ENCODE assay signal across 13 mouse cellular contexts in the genomic region with DNA sequence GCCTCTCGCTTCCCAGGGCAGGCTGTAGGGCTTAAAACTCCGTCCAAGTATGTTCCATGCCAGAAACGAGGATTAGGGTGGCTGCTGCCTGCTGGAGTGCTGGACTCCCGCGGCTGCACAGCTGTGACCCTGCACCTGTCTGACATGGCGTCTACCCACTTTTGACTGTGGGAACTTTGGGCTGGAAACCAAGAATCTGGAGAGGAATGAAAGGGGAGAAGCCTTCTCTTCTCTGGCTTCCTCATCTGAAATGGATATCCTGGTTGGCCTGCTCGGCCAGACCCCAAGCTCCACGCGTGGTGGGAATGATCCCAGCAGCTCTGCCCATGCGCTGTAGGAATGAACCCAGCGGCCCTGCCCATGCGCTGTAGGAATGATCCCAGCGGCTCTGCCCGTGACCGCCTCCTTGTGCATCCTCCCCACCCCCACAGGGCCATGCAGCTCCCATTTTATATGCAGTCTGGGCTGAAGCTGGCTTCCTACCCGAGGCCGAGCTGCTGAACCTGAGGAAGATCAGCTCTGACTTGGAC. TPM values are rescaled to one million over a fixed set of nuclear protein-coding genes. Genes with fewer than 3 reads are reported as not detected.
DNase-seq lines count a peak whose midpoint lies in the region; ATAC-seq and TF ChIP-seq lines count a peak whose summit lies in the region.
"Had no signal": no experiment of that assay in that cellular context is flagged by ENCODE, and none has a peak within 500 bp of the region (broad histone marks: within the 10 kb centered on the region; RNA-seq: fewer than 3 reads in every experiment).

No protein-coding gene starts in this region.

- no peak overlapping the region for H3K4me3 ChIP-seq in heart, embryonic 10.5 days
- H3K4me3 ChIP-seq in ES-E14 (ENCODE audit: insufficient read depth in 1 of 2, low read depth in 1 of 2, low read length in 2 of 2, poor library complexity in 1 of 2, severe bottlenecking in 1 of 2), result no peak overlapping the region; a peak in 1 of 4 replicates
- no peak overlapping the region for H3K4me3 ChIP-seq in midbrain, postnatal 0 days (ENCODE audit: low read depth, low read length)
- H3K4me3 ChIP-seq: hindbrain, embryonic 15.5 days had no signal

- peak overlapping the region; percentile 47; the same call in 1 of the 2 replicates for H3K9ac ChIP-seq in ES-E14 (ENCODE audit: insufficient read depth, low read depth, low read length, poor library complexity, severe bottlenecking)
- no peak overlapping the region for H3K9ac ChIP-seq in midbrain, postnatal 0 days (replicated peaks; ENCODE audit: low read length, poor library complexity, severe bottlenecking)
- H3K9ac ChIP-seq: hindbrain, embryonic 15.5 days had no signal

- no peak overlapping the region for H3K4me2 ChIP-seq in midbrain, postnatal 0 days (ENCODE audit: low read depth, low read length, poor library complexity, severe bottlenecking)
- H3K4me2 ChIP-seq: hindbrain, embryonic 15.5 days had no signal

- intact Hi-C loops in heart, postnatal 14 days (cut with DNase I), result no loop called here

- H3K36me3 ChIP-seq in heart, embryonic 10.5 days, result peaks cover 92% of the 10 kb centered on the region
- peaks cover 48% of the 10 kb centered on the region for H3K36me3 ChIP-seq in ES-E14 (ENCODE audit: control insufficient read depth, insufficient read depth, low read length, poor library complexity, severe bottlenecking)
- peaks cover 33% of the 10 kb centered on the region for H3K36me3 ChIP-seq in midbrain, postnatal 0 days (ENCODE audit: insufficient read depth, low read length)

- no peaks in the 10 kb centered on the region for H3K27me3 ChIP-seq in heart, embryonic 10.5 days (ENCODE audit: insufficient read depth, poor library complexity, severe bottlenecking)
- no peaks in the 10 kb centered on the region for H3K27me3 ChIP-seq in midbrain, postnatal 0 days (ENCODE audit: insufficient read depth, low read length)
- H3K27me3 ChIP-seq: hindbrain, embryonic 15.5 days; Patski had no signal

- TF ChIP-seq CTCF in midbrain, postnatal 0 days (IDR thresholded peaks at IDR 0.05), result no peak

- no peaks in the 10 kb centered on the region for H3K9me3 ChIP-seq in heart, embryonic 10.5 days
- H3K9me3 ChIP-seq in ES-E14 (ENCODE audit: control insufficient read depth, insufficient read depth, low read depth, low read length), result no peaks in the 10 kb centered on the region
- no peaks in the 10 kb centered on the region for H3K9me3 ChIP-seq in midbrain, postnatal 0 days (ENCODE audit: low read length)
- H3K9me3 ChIP-seq: hindbrain, embryonic 15.5 days had no signal

- DNase-seq in heart, postnatal 4 days, result peak; percentile 22
- DNase-seq in heart, embryonic 10.5 days (ENCODE audit: low spot score), result no peak
- DNase-seq in ES-E14 (ENCODE audit: low read depth, low spot score), result no peak
- DNase-seq in cerebellum, adult 9-11 months, result peak; percentile 74
- peak; percentile 56 for DNase-seq in kidney, adult 9 months
- DNase-seq in embryo, embryonic 11 days, result no peak
- DNase-seq in midbrain, postnatal 0 days (ENCODE audit: low spot score), result no peak
- no peak for DNase-seq in heart, postnatal 14 days
- DNase-seq: adrenal gland, postnatal 36 days; heart, adult 18-20 months; lung, postnatal 14 days had no signal

- no peak for ATAC-seq in midbrain, postnatal 0 days (ENCODE audit: low FRiP score)
- ATAC-seq: Patski had no signal

- in situ Hi-C loops in ES-E14 (cut with MboI; ENCODE audit: low sequenced_read_pairs in 2 of 2, unreplicated experiment in 2 of 2), result no loop called here

- peaks cover 10% of the 10 kb centered on the region for H3K4me1 ChIP-seq in heart, embryonic 10.5 days
- peaks cover 0 to 36% of the 10 kb centered on the region in 2 experiments; a peak in 2 of 4 replicates for H3K4me1 ChIP-seq in ES-E14 (ENCODE audit: control insufficient read depth in 2 of 2, insufficient read depth in 2 of 2, low read length in 2 of 2, poor library complexity in 1 of 2)
- no peaks in the 10 kb centered on the region for H3K4me1 ChIP-seq in midbrain, postnatal 0 days (ENCODE audit: insufficient read depth, low read length)

- H3K27ac ChIP-seq in heart, embryonic 10.5 days, result no peak overlapping the region
- H3K27ac ChIP-seq in ES-E14 (ENCODE audit: insufficient read depth, low read depth, low read length, poor library complexity, severe bottlenecking), result no peak overlapping the region
- no peak overlapping the region for H3K27ac ChIP-seq in midbrain, postnatal 0 days (ENCODE audit: low read depth, low read length)
- H3K27ac ChIP-seq: hindbrain, embryonic 15.5 days had no signal

- 89% methylated on average over 17 of the region's 17 CpGs for WGBS in heart, embryonic 10.5 days
- WGBS in midbrain, postnatal 0 days, result 72% methylated on average over 17 of the region's 17 CpGs

TF ChIP-seq in ES-E14, 5 proteins besides CTCF, POLR2A, EP300 and RAD21:
- no peak for TF ChIP-seq HCFC1 (IDR thresholded peaks at IDR 0.05; ENCODE audit: borderline replicate concordance, insufficient read depth, low read length)
- TF ChIP-seq ZNF384 (IDR thresholded peaks at IDR 0.05; ENCODE audit: low read depth, low read length), result no peak
- no peak for TF ChIP-seq CHD2 (IDR thresholded peaks at IDR 0.05; ENCODE audit: low read depth, low read length)
- no peak for TF ChIP-seq MAFK (IDR thresholded peaks at IDR 0.05; ENCODE audit: insufficient read depth, low read depth, low read length)
- no peak for TF ChIP-seq ZC3H11A (IDR thresholded peaks at IDR 0.05; ENCODE audit: borderline replicate concordance, low read depth, low read length)

RNA-seq across cellular contexts. Expression of gene Tkt, which starts 11.2 kb away (rescaled TPM):
- 10 to 100 TPM; 67.9 to 69.2 TPM for total RNA-seq in heart, postnatal 4 days (2021)
- polyA plus RNA-seq in heart, embryonic 10.5 days (2016; fragmentation: Nextera tagmentation; extraction: Ambion mirVana), result 122 and 199 TPM in 2 replicates
- 740 and 1,077 TPM in 2 replicates for total RNA-seq in ES-E14 (2012; rRNA removed)
- total RNA-seq in midbrain, postnatal 0 days (2014; rRNA removed), result 364 and 388 TPM in 2 replicates
- 241 and 251 TPM in 2 replicates for polyA plus RNA-seq in midbrain, postnatal 0 days (2015; fragmentation: Nextera tagmentation; extraction: Ambion mirVana)
- 10 to 100 TPM; 35.1 to 39.2 TPM for total RNA-seq in heart, postnatal 14 days (2021)

Comparison
In these comparisons a context has a peak if more than half of its experiments do, and no peak if none do; other contexts are left out.
1. DNase-seq: peak in heart, postnatal 4 days (single experiment), cerebellum, adult 9-11 months (single experiment) and kidney, adult 9 months (single experiment); none in heart, embryonic 10.5 days (single experiment), ES-E14 (single experiment), embryo, embryonic 11 days (single experiment), midbrain, postnatal 0 days (single experiment) and heart, postnatal 14 days (0 of 2).